Mouse (Mus musculus) MEL (cell line): ENCODE data around the gene Fus. TPM values are rescaled to one million over a fixed set of nuclear protein-coding genes. Genes with fewer than 3 reads are reported as not detected.

ENCODE experiments used
- DNase-seq: peaks from one replicate; pipeline ENCODE4 v3.0.0; 2011; ENCODE audit warnings: low read depth, low spot score
- H3K27ac ChIP-seq: 2 replicates; pipeline ENCODE4 v1.5.1; 2012; ENCODE audit warnings: low read depth, mild to moderate bottlenecking, control low read depth, low read length, moderate library complexity; ENCODE audit not compliant: control insufficient read depth
- H3K27me3 ChIP-seq, 2 experiments: fragments of 150-350 bp in 1 of 2; sonication (generic) in 1 of 2; 2 replicates each; pipeline ENCODE4 v1.6.1; 2012; ENCODE audit warnings: low read length in 2 of 2, mild to moderate bottlenecking in 2 of 2, improper control_type of control experiment in 1 of 2, moderate library complexity in 1 of 2; ENCODE audit not compliant: insufficient read depth in 2 of 2, control insufficient read depth in 1 of 2
- H3K36me3 ChIP-seq, 2 experiments: 2 replicates each; pipeline ENCODE4 v1.6.1; 2012 to 2014; ENCODE audit warnings: low read length in 2 of 2, improper control_type of control experiment in 1 of 2, inconsistent platforms in 1 of 2, mild to moderate bottlenecking in 1 of 2; ENCODE audit not compliant: insufficient read depth in 2 of 2, control insufficient read depth in 1 of 2
- H3K4me1 ChIP-seq, 2 experiments: fragments of 150-350 bp in 1 of 2; sonication (generic) in 1 of 2; 2 replicates each; pipeline ENCODE4 v1.6.1; 2012; ENCODE audit warnings: low read length in 2 of 2, improper control_type of control experiment in 1 of 2, mild to moderate bottlenecking in 1 of 2; ENCODE audit not compliant: insufficient read depth in 2 of 2, control insufficient read depth in 1 of 2
- H3K4me3 ChIP-seq, 2 experiments: fragments of 150-350 bp in 1 of 2; sonication (generic) in 1 of 2; 2 replicates each; pipeline ENCODE4 v1.5.1; 2012; ENCODE audit warnings: low read depth in 2 of 2, low read length in 2 of 2, mild to moderate bottlenecking in 2 of 2, moderate library complexity in 2 of 2, control low read depth in 1 of 2, improper control_type of control experiment in 1 of 2; ENCODE audit not compliant: control insufficient read depth in 1 of 2, insufficient read depth in 1 of 2
- H3K79me2 ChIP-seq: 2 replicates; pipeline ENCODE4 v1.6.1; 2012; ENCODE audit warnings: mild to moderate bottlenecking, low read length, moderate library complexity; ENCODE audit not compliant: control insufficient read depth, poor library complexity, insufficient read depth
- H3K9ac ChIP-seq: 2 replicates; pipeline ENCODE4 v1.6.1; 2012; ENCODE audit warnings: low read depth, mild to moderate bottlenecking, control low read depth, low read length, moderate library complexity; ENCODE audit not compliant: control insufficient read depth, poor library complexity, severe bottlenecking
- H3K9me3 ChIP-seq: fragments of 150-350 bp; sonication (generic); replicated peaks from 2 replicates; pipeline ENCODE4 v1.6.1; 2012; ENCODE audit warnings: mild to moderate bottlenecking, low read length, improper control_type of control experiment, moderate library complexity; ENCODE audit not compliant: insufficient read depth
- CHD1 ChIP-seq: IDR thresholded peaks from 2 replicates; pipeline ENCODE4 v1.6.1; 2012; ENCODE audit warnings: low read depth, mild to moderate bottlenecking, inconsistent platforms, low read length, improper control_type of control experiment
- CTCF ChIP-seq, 3 experiments: IDR thresholded peaks in 2 of 3; conservative IDR thresholded peaks in 1 of 3; 2 replicates each; pipeline ENCODE4 v1.5.1; 2011 to 2012; ENCODE audit warnings: low read length in 3 of 3, low read depth in 2 of 3, mild to moderate bottlenecking in 2 of 3, improper control_type of control experiment in 1 of 3, inconsistent platforms in 1 of 3, mixed read lengths in 1 of 3, moderate library complexity in 1 of 3; ENCODE audit not compliant: control insufficient read depth in 1 of 3, insufficient read depth in 1 of 3, poor library complexity in 1 of 3, severe bottlenecking in 1 of 3
- ELF1 ChIP-seq: IDR thresholded peaks from 2 replicates; pipeline ENCODE4 v1.6.1; 2014; ENCODE audit warnings: low read depth, mild to moderate bottlenecking, inconsistent platforms, low read length, improper control_type of control experiment, moderate library complexity
- EP300 ChIP-seq, 2 experiments: IDR thresholded peaks; 2 replicates each; pipeline ENCODE4 v1.6.1; 2011; ENCODE audit warnings: improper control_type of control experiment in 2 of 2, low read length in 2 of 2, low read depth in 1 of 2, mild to moderate bottlenecking in 1 of 2
- ETS1 ChIP-seq: IDR thresholded peaks from 2 replicates; pipeline ENCODE4 v1.6.1; 2012; ENCODE audit warnings: low read depth, mild to moderate bottlenecking, inconsistent platforms, low read length, improper control_type of control experiment, moderate library complexity
- GATA1 ChIP-seq: IDR thresholded peaks from 2 replicates; pipeline ENCODE4 v1.6.1; 2011; ENCODE audit warnings: low read depth, low read length, improper control_type of control experiment
- HCFC1 ChIP-seq: IDR thresholded peaks from 2 replicates; pipeline ENCODE4 v1.6.1; 2012; ENCODE audit warnings: low read depth, mild to moderate bottlenecking, inconsistent platforms, low read length, improper control_type of control experiment, moderate library complexity
- KAT2A ChIP-seq: conservative IDR thresholded peaks from 2 replicates; pipeline ENCODE4 v1.6.1; 2012; ENCODE audit warnings: low read depth, low read length, improper control_type of control experiment, inconsistent platforms
- MAX ChIP-seq: IDR thresholded peaks from 2 replicates; pipeline ENCODE4 v1.6.1; 2011; ENCODE audit warnings: low read length, improper control_type of control experiment
- MAZ ChIP-seq: IDR thresholded peaks from 2 replicates; pipeline ENCODE4 v1.6.1; 2012; ENCODE audit warnings: low read depth, mild to moderate bottlenecking, inconsistent platforms, low read length, improper control_type of control experiment
- MYC ChIP-seq: IDR thresholded peaks from 2 replicates; pipeline ENCODE4 v1.6.1; 2011; ENCODE audit warnings: low read depth, mild to moderate bottlenecking, low read length, improper control_type of control experiment, moderate library complexity
- NRF1 ChIP-seq: IDR thresholded peaks from 2 replicates; pipeline ENCODE4 v1.6.1; 2014; ENCODE audit warnings: low read depth, mild to moderate bottlenecking, inconsistent platforms, low read length, improper control_type of control experiment, moderate library complexity; ENCODE audit not compliant: poor library complexity, insufficient read depth, severe bottlenecking
- RAD21 ChIP-seq: IDR thresholded peaks from 2 replicates; pipeline ENCODE4 v1.6.1; 2011; ENCODE audit warnings: mild to moderate bottlenecking, low read depth, low read length, improper control_type of control experiment
- SIN3A ChIP-seq: IDR thresholded peaks from 2 replicates; pipeline ENCODE4 v1.6.1; 2012; ENCODE audit warnings: low read length, improper control_type of control experiment, inconsistent platforms
- SMC3 ChIP-seq: IDR thresholded peaks from 2 replicates; pipeline ENCODE4 v1.6.1; 2011; ENCODE audit warnings: low read depth, low read length, improper control_type of control experiment
- TBP ChIP-seq: IDR thresholded peaks from 2 replicates; pipeline ENCODE4 v1.8.0; 2011; ENCODE audit warnings: low read depth, low read length, improper control_type of control experiment
- TCF12 ChIP-seq: IDR thresholded peaks from 2 replicates; pipeline ENCODE4 v1.6.1; 2014; ENCODE audit warnings: low read depth, mild to moderate bottlenecking, inconsistent platforms, low read length, improper control_type of control experiment, moderate library complexity
- UBTF ChIP-seq: IDR thresholded peaks from 2 replicates; pipeline ENCODE4 v1.6.1; 2012; ENCODE audit warnings: low read depth, mild to moderate bottlenecking, inconsistent platforms, low read length, improper control_type of control experiment, moderate library complexity, borderline replicate concordance; ENCODE audit not compliant: insufficient read depth
- USF2 ChIP-seq, 2 experiments: IDR thresholded peaks; 2 replicates each; pipeline ENCODE4 v1.6.1; 2011 to 2012; ENCODE audit warnings: improper control_type of control experiment in 2 of 2, low read length in 2 of 2, borderline replicate concordance in 1 of 2, inconsistent platforms in 1 of 2, low read depth in 1 of 2, mild to moderate bottlenecking in 1 of 2; ENCODE audit not compliant: insufficient read depth in 1 of 2
- ZMIZ1 ChIP-seq: IDR thresholded peaks from 2 replicates; pipeline ENCODE4 v1.6.1; 2012; ENCODE audit warnings: low read depth, mild to moderate bottlenecking, inconsistent platforms, low read length, improper control_type of control experiment, moderate library complexity
- polyA plus RNA-seq, 2 experiments: library from polyadenylated mRNA; stranded (reverse) in 1 of 2; unstranded in 1 of 2; fragments of >175 nt in 1 of 2; fragments of >200 nt in 1 of 2; gene quantifications; 2 replicates each; pipeline versions ENCODE4 v1.2.1 to v1.2.4; 2012; ENCODE audit warnings: low replicate concordance in 2 of 2, low read depth in 1 of 2; ENCODE audit not compliant: insufficient read length in 2 of 2, insufficient read depth in 1 of 2, missing spikeins in 1 of 2
- total RNA-seq: library from RNA; depleted of rRNA; stranded (reverse); fragments of 300-350 nt; gene quantifications from 2 replicates; pipeline ENCODE4 v1.2.3, GENCODE M21; 2012

Fus gene
- total and polyA plus RNA-seq, 3 experiments = 49.7 to 848 (median 346) TPM

- TF ChIP-seq EP300 (IDR thresholded peaks at IDR 0.05; ENCODE audit: low read depth in 1 of 2, low read length in 2 of 2) (no peak), MYC (peak; percentile 90; the same call in 1 of the 2 replicates), ZMIZ1 (peak; percentile 99), USF2 (IDR thresholded peaks at IDR 0.05; ENCODE audit: borderline replicate concordance in 1 of 2, insufficient read depth in 1 of 2, low read depth in 1 of 2, low read length in 2 of 2) (no peak)
Observed at GRCm38 (mm10) chr7:127967004-127967921, at the start of gene Fus (continued).

- peak; percentile 58 for TF ChIP-seq SMC3
- no peak for TF ChIP-seq TBP
- TF ChIP-seq TCF12 = no peak
- TF ChIP-seq GATA1 = no peak
- no peak for TF ChIP-seq CHD1
- TF ChIP-seq ETS1 = no peak
- 0 out of 2 replicates have a peak, but pooled peaks have one; percentile 25 for TF ChIP-seq HCFC1
- 0 out of 2 replicates have a peak, but pooled peaks have one; percentile 5 for TF ChIP-seq MAX
- TF ChIP-seq UBTF = no peak
- TF ChIP-seq ELF1 = no peak
- no peak for TF ChIP-seq NRF1
- TF ChIP-seq SIN3A = 0 out of 2 replicates have a peak, but pooled peaks have one; percentile 17
- TF ChIP-seq MAZ = no peak
- peak; percentile 91 for TF ChIP-seq MYC
- peak; percentile 64 to 70 (median 66) for TF ChIP-seq CTCF (IDR thresholded peaks at IDR 0.05 in 2 of 3, conservative IDR thresholded peaks at IDR 0.05 in 1 of 3; ENCODE audit: control insufficient read depth in 1 of 3, insufficient read depth in 1 of 3, low read depth in 2 of 3, low read length in 3 of 3, poor library complexity in 1 of 3, severe bottlenecking in 1 of 3)
- TF ChIP-seq KAT2A = no peak
- TF ChIP-seq RAD21 = peak; percentile 25
- no peaks in the 10 kb centered on the region for H3K9me3 ChIP-seq
- H3K27ac ChIP-seq = no peak overlapping the region
- no peak overlapping the region for H3K4me3 ChIP-seq
- peaks cover 2 to 15% of the 10 kb centered on the region in 2 experiments; a peak in 3 of 4 replicates for H3K36me3 ChIP-seq
- H3K79me2 ChIP-seq = peaks cover 1% of the 10 kb centered on the region; the same call in 1 of the 2 replicates
- H3K27me3 ChIP-seq = no peaks in the 10 kb centered on the region
- peaks cover 0 to 14% of the 10 kb centered on the region in 2 experiments; a peak in 2 of 4 replicates for H3K4me1 ChIP-seq
- H3K9ac ChIP-seq = no peak overlapping the region
- peak; percentile 83 for DNase-seq
Observed at GRCm38 (mm10) chr7:127918203-127918602, 49.1 kb upstream of the Fus start.
